Mouse (Mus musculus): ENCODE measurements around the gene Gm8909. TPM values are rescaled to one million over a fixed set of nuclear protein-coding genes. Genes with fewer than 3 reads are reported as not detected.
"Not testable (repeated sequence)": the region's sequence is repeated elsewhere in the genome, so short reads cannot be mapped to it uniquely, and the experiment has no call there.

The Gm8909 gene
- polyA plus RNA-seq, 1 experiment from 2014 or later, result not detected

GRCm38 (mm10) chr17:36161129-36162051 is 6.9 kb downstream of the Gm8909 start:
- WGBS, result 2% methylated on average over 55 of the region's 56 CpGs
- peak overlapping the region; percentile 27 for H3K4me3 ChIP-seq (replicated peaks)
- ATAC-seq (ENCODE audit: insufficient number of reproducible peaks, insufficient read depth, low FRiP score, low TSS enrichment, low read depth), result no peak
- no peak overlapping the region for H3K9ac ChIP-seq (replicated peaks)
- H3K27me3 ChIP-seq, result peaks cover 90% of the 10 kb centered on the region
- H3K9me3 ChIP-seq, result no peaks in the 10 kb centered on the region
- no peaks in the 10 kb centered on the region for H3K36me3 ChIP-seq
- no peak overlapping the region for H3K27ac ChIP-seq
- H3K4me2 ChIP-seq, result peak overlapping the region; percentile 42
- peaks cover 6% of the 10 kb centered on the region; the same call in 1 of the 2 replicates for H3K4me1 ChIP-seq (replicated peaks)

GRCm38 (mm10) chr17:36158264-36158663 is 10.1 kb downstream of the Gm8909 start:
- H3K4me1 ChIP-seq (replicated peaks); ATAC-seq (ENCODE audit: insufficient number of reproducible peaks, insufficient read depth, low FRiP score, low TSS enrichment, low read depth); H3K36me3 ChIP-seq; H3K9me3 ChIP-seq; H3K9ac ChIP-seq (replicated peaks); H3K27ac ChIP-seq: not testable (repeated sequence)
- 14% methylated on average over 11 of the region's 11 CpGs for WGBS
- H3K27me3 ChIP-seq, result peaks cover 90% of the 10 kb centered on the region
- peak overlapping the region; percentile 40 for H3K4me3 ChIP-seq (replicated peaks)
- H3K4me2 ChIP-seq, result peak overlapping the region; percentile 63

DNA sequence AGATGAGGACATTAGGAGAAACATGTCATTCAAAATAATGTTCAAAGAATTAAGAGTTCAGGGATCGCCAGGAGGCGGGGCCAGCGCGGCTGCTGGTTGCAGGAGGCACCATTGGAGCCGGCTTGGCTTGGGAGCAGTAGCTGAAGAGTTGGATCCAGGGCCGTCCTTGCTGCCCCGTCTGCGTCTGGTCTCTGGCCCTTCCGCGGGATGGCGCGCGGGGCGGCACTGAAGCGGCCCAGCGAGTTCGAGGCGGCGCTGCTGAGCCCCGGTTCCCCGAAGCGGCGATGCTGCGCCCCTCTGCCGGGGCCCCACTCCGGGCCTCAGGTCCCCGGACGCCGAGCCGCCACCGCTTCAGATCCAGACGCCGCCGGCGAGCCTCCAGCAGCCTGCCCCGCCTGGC is 10.6 kb downstream of the Gm8909 start:
- H3K36me3 ChIP-seq; H3K27ac ChIP-seq; H3K4me1 ChIP-seq (replicated peaks); H3K9me3 ChIP-seq; ATAC-seq (ENCODE audit: insufficient number of reproducible peaks, insufficient read depth, low FRiP score, low TSS enrichment, low read depth): not testable (repeated sequence)
- Histone ChIP-seq H3K4me2 (peak overlapping the region; percentile 63), H3K9ac (replicated peaks) (peak overlapping the region; percentile 47), H3K27me3 (peaks cover 91% of the 10 kb centered on the region), H3K4me3 (replicated peaks) (peak overlapping the region; percentile 40)
- WGBS, result under 1% methylated on average over 36 of the region's 36 CpGs

DNA sequence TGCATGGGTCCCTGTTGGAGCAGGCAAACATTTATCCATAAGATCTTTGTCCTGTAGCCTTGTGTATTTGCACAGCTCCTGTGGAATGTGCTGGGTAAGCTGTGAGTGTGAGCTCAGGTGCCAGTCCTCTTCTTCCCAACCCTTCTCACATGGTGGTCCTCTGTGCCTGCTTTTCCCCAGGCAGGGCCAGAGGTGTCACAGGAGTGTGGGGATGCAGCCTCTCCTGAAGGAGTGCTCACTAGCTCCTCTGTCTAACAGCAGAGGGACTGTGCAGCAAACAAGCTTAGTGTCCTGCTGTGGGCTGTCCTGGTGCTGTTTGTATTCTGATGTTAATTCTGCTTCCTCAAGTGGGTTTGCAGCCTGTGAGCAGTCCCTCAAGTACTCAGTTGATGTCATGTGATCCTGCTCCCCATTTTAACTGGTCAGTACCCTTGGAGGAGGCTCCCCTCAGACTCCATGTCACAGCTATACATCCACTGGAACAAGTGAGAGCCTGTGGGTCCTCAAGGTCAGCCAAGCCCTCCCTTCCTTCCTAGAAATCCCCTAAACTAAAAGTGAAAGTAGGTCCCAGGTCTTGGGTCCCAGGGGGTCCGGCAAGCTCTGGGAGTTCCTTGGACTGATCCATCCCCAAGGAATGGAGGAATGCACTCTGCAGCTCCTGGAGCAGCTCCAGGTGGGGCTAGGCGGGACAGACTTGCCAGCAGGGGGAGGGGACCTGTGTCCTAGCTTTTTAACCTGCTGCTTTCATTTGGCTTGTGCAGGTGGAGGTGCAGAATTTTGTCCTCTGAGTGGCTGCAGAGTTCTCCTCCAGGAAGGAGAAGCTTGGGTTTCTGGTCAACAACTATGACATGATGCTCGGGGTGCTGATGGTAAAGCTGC is 13.8 kb downstream of the Gm8909 start:
- H3K27me3 ChIP-seq, result peaks cover 84% of the 10 kb centered on the region
- no peak for ATAC-seq (ENCODE audit: insufficient number of reproducible peaks, insufficient read depth, low FRiP score, low TSS enrichment, low read depth)

DNA sequence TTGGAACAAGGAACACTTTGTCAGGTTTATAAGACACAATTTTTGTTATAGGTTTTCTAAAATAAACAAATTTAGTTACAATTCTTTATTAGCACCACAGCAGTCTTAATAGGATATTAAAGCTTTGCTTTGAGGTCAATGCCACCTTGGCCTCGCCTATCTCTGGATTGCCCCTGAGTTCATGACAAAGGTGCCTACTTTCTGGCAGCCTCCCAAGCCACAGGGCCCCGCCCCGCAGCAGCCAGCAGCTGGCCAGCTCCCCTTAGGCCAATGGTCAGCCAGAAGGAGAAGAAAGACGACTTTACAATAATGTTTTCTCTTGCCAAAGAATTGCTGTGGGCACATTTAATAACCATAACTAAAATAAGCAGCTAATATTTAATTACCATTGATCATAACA is 17.1 kb downstream of the Gm8909 start:
- not testable (repeated sequence) for H3K9ac ChIP-seq (replicated peaks); H3K36me3 ChIP-seq; H3K4me3 ChIP-seq (replicated peaks); H3K9me3 ChIP-seq; ATAC-seq (ENCODE audit: insufficient number of reproducible peaks, insufficient read depth, low FRiP score, low TSS enrichment, low read depth); H3K4me1 ChIP-seq (replicated peaks); H3K27ac ChIP-seq; H3K4me2 ChIP-seq
- WGBS, result 45% methylated on average over 4 of the region's 4 CpGs
- peaks cover 78% of the 10 kb centered on the region for H3K27me3 ChIP-seq

More for the DNA sequence above, 13.8 kb downstream of the Gm8909 start:
- no peak overlapping the region for H3K4me3 ChIP-seq (replicated peaks)
- no peak overlapping the region for H3K9ac ChIP-seq (replicated peaks)
- 26% methylated on average over 3 of the region's 3 CpGs for WGBS
- H3K36me3 ChIP-seq, result no peaks in the 10 kb centered on the region
- no peak overlapping the region for H3K27ac ChIP-seq
- no peak overlapping the region for H3K4me2 ChIP-seq
- no peaks in the 10 kb centered on the region for H3K4me1 ChIP-seq (replicated peaks)
- no peaks in the 10 kb centered on the region for H3K9me3 ChIP-seq

DNA sequence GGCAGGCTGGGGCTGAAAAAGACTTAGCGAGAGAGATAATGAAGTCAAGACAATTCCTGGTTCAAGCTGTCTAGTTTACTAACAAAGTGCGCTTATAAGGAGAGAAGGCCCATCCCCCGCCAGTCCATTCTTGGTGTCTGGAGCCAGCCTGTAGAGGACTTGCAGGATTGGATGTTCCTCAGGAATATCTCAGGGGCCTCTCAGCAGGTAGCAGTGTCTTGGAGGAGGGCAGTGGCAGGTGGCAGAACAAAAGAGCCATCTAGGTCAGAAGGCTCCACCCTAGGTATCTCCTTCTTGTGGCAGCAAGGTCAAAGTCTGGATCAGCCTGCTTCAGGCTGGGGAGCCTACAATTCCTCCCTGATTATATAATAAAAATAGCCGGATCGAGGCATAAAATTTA is 19.9 kb downstream of the Gm8909 start:
- peaks cover 74% of the 10 kb centered on the region for H3K27me3 ChIP-seq
- WGBS, result 75% methylated on average over 5 of the region's 5 CpGs
- H3K4me3 ChIP-seq (replicated peaks); H3K27ac ChIP-seq; ATAC-seq (ENCODE audit: insufficient number of reproducible peaks, insufficient read depth, low FRiP score, low TSS enrichment, low read depth); H3K36me3 ChIP-seq; H3K4me2 ChIP-seq; H3K4me1 ChIP-seq (replicated peaks); H3K9ac ChIP-seq (replicated peaks); H3K9me3 ChIP-seq: not testable (repeated sequence)

DNA sequence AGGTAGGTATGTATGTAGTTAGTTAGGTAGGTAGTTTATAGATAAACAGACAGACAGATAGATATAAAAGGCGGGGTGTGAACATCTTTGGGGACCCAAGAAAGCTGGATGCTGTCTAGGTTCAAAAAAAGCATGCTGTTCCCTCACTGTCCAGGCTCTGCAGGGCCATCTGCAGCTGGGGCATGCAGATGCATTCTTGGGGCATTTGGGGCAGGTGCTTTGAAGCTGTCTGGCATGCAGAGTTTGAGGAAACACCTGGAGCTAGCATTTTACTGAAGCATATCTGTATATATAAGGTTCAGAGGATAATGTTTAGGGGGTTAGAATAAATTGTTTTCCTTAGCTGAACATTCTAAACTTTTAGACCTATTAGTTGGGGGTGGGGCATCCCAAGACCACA is 21.4 kb downstream of the Gm8909 start:
- H3K36me3 ChIP-seq; H3K9ac ChIP-seq (replicated peaks); H3K4me1 ChIP-seq (replicated peaks); H3K9me3 ChIP-seq; H3K27ac ChIP-seq; H3K4me2 ChIP-seq; ATAC-seq (ENCODE audit: insufficient number of reproducible peaks, insufficient read depth, low FRiP score, low TSS enrichment, low read depth); H3K4me3 ChIP-seq (replicated peaks): not testable (repeated sequence)
- WGBS, result 74% methylated on average over 1 of the region's 1 CpGs
- H3K27me3 ChIP-seq, result peaks cover 73% of the 10 kb centered on the region

- H3K9me3 ChIP-seq; H3K27ac ChIP-seq; H3K4me1 ChIP-seq (replicated peaks); H3K9ac ChIP-seq (replicated peaks); H3K36me3 ChIP-seq; ATAC-seq (ENCODE audit: insufficient number of reproducible peaks, insufficient read depth, low FRiP score, low TSS enrichment, low read depth): not testable (repeated sequence)
- 2% methylated on average over 13 of the region's 13 CpGs for WGBS
- Histone ChIP-seq H3K27me3 (peaks cover 76% of the 10 kb centered on the region), H3K4me3 (replicated peaks) (peak overlapping the region; percentile 31), H3K4me2 (peak overlapping the region; percentile 51)
These were observed 22.5 kb downstream of the Gm8909 start for GRCm38 (mm10) chr17:36145861-36146156.

- peaks cover 77% of the 10 kb centered on the region for H3K27me3 ChIP-seq
- H3K4me1 ChIP-seq (replicated peaks), result peaks cover 6% of the 10 kb centered on the region; the same call in 1 of the 2 replicates
- peak overlapping the region; percentile 51 for H3K4me2 ChIP-seq
- 2% methylated on average over 78 of the region's 78 CpGs for WGBS
- peak overlapping the region; percentile 31 for H3K4me3 ChIP-seq (replicated peaks)
- ATAC-seq (ENCODE audit: insufficient number of reproducible peaks, insufficient read depth, low FRiP score, low TSS enrichment, low read depth), result peak; percentile 63; the same call in 1 of the 2 replicates
- H3K9me3 ChIP-seq, result no peaks in the 10 kb centered on the region
- H3K9ac ChIP-seq (replicated peaks), result 0 out of 2 replicates have a peak overlapping the region, but pooled peaks have one; percentile 34
- H3K27ac ChIP-seq, result no peak overlapping the region
- H3K36me3 ChIP-seq, result no peaks in the 10 kb centered on the region
These were observed 23.1 kb downstream of the Gm8909 start for GRCm38 (mm10) chr17:36145111-36145860.

GRCm38 (mm10) chr17:36136299-36136848 is 32.0 kb downstream of the Gm8909 start:
- not testable (repeated sequence) for ATAC-seq (ENCODE audit: insufficient number of reproducible peaks, insufficient read depth, low FRiP score, low TSS enrichment, low read depth); H3K4me1 ChIP-seq (replicated peaks)
- H3K27me3 ChIP-seq, result peaks cover 60% of the 10 kb centered on the region

More at GRCm38 (mm10) chr17:36136299-36136848, 32.0 kb downstream of the Gm8909 start:
- H3K9me3 ChIP-seq; H3K27ac ChIP-seq; H3K9ac ChIP-seq (replicated peaks); H3K4me2 ChIP-seq; H3K4me3 ChIP-seq (replicated peaks); H3K36me3 ChIP-seq: not testable (repeated sequence)
- 75% methylated on average over 1 of the region's 1 CpGs for WGBS
